ENCODE assay signal across 24 mouse cellular contexts in the genomic region with DNA sequence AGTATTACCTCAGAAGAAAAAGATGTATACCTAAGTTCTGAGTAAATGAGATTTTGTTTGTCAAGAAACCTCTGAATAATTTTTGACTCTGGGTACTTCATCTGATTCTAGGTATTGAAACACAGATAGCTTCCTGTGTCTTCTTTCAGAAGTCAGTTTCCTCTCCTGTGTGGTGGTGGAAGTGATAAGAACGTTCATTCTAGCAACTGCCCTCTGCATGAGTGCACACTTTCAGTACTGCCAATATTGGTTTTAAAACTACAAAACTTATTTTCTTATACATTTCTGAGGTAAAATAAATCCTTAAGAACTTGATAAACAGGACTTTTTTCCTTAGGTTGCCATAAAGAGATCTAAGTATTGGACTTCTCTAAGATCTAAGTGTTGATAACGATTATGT.
A peak's percentile ranks its signal among the peaks of the same experiment; 100 is the strongest.
DNase-seq lines count a peak whose midpoint lies in the region; ATAC-seq and TF ChIP-seq lines count a peak whose summit lies in the region.
"Had no signal": no experiment of that assay in that cellular context is flagged by ENCODE, and none has a peak within 500 bp of the region (broad histone marks: within the 10 kb centered on the region; RNA-seq: fewer than 3 reads in every experiment).

No protein-coding gene starts in this region.

- no peak for TF ChIP-seq EP300 in liver, postnatal 0 days (IDR thresholded peaks at IDR 0.05; ENCODE audit: low read depth)
- peak; percentile 14; the same call in 1 of the 2 replicates for TF ChIP-seq EP300 in liver, embryonic 14.5 days (IDR thresholded peaks at IDR 0.05; ENCODE audit: low read depth)

- H3K27ac ChIP-seq in liver, embryonic 11.5 days (ENCODE audit: low read depth, low read length) = no peak overlapping the region
- H3K27ac ChIP-seq in liver, postnatal 0 days (ENCODE audit: low read depth) = no peak overlapping the region
- H3K27ac ChIP-seq in liver, embryonic 14.5 days = no peak overlapping the region
- H3K27ac ChIP-seq: hindbrain, embryonic 12.5 days; layer of hippocampus, adult 2 months; limb, embryonic 12.5 days; liver, embryonic 15.5 days; midbrain, embryonic 15.5 days; neural tube, embryonic 13.5 days had no signal

- no peaks in the 10 kb centered on the region for H3K36me3 ChIP-seq in liver, embryonic 11.5 days (ENCODE audit: control insufficient read depth, insufficient read depth, low read length)
- H3K36me3 ChIP-seq in liver, postnatal 0 days (replicated peaks; ENCODE audit: insufficient read depth, low read length) = no peaks in the 10 kb centered on the region
- no peaks in the 10 kb centered on the region for H3K36me3 ChIP-seq in liver, embryonic 14.5 days (replicated peaks; ENCODE audit: control insufficient read depth, insufficient read depth, low read depth)
- H3K36me3 ChIP-seq in splenic B cell, adult 2 months (ENCODE audit: control insufficient read depth, insufficient read depth, low read length, poor library complexity, severe bottlenecking) = no peaks in the 10 kb centered on the region
- H3K36me3 ChIP-seq: hindbrain, embryonic 12.5 days; limb, embryonic 12.5 days; liver, embryonic 15.5 days; midbrain, embryonic 15.5 days; neural tube, embryonic 13.5 days had no signal

- DNase-seq in liver, embryonic 11.5 days (ENCODE audit: low spot score) = no peak
- no peak for DNase-seq in liver, postnatal 0 days
- peak; percentile 42 for DNase-seq in MEL-GATA-1-ER (ENCODE audit: extremely low read depth, low read depth)
- no peak for DNase-seq in liver, embryonic 14.5 days (ENCODE audit: low read depth in 3 of 3, low spot score in 3 of 3)
- peak; percentile 25 for DNase-seq in splenic B cell, adult 2 months (ENCODE audit: low read depth, low spot score)
- no peak for DNase-seq in kidney, adult 11 months
- no peak for DNase-seq in lung, adult 18-20 months
- DNase-seq: cerebellum, adult 11-12 months; cerebellum, postnatal 10 days; kidney, adult 8-10 months; kidney, postnatal 14 days; layer of hippocampus, postnatal 36 days; right cerebral cortex, adult 18-20 months; right cerebral cortex, postnatal 4 days; thymus, adult 18-20 months had no signal

- H3K4me3 ChIP-seq in liver, embryonic 11.5 days (ENCODE audit: low read depth, low read length) = no peak overlapping the region
- no peak overlapping the region for H3K4me3 ChIP-seq in liver, postnatal 0 days (ENCODE audit: low read depth, low read length)
- no peak overlapping the region for H3K4me3 ChIP-seq in liver, embryonic 14.5 days (ENCODE audit: insufficient read depth in 1 of 2, low read depth in 2 of 2, low read length in 2 of 2)
- H3K4me3 ChIP-seq: hindbrain, embryonic 12.5 days; layer of hippocampus, adult 2 months; limb, embryonic 12.5 days; liver, embryonic 15.5 days; midbrain, embryonic 15.5 days; neural tube, embryonic 13.5 days had no signal

- no peak for TF ChIP-seq CTCF in liver, postnatal 0 days (IDR thresholded peaks at IDR 0.05; ENCODE audit: low read depth)
- no peak for TF ChIP-seq CTCF in liver, embryonic 14.5 days (IDR thresholded peaks at IDR 0.05; ENCODE audit: low read depth)

- H3K9ac ChIP-seq in liver, embryonic 11.5 days (ENCODE audit: low read depth, low read length) = no peak overlapping the region
- H3K9ac ChIP-seq in liver, postnatal 0 days (replicated peaks) = no peak overlapping the region
- H3K9ac ChIP-seq in liver, embryonic 14.5 days (replicated peaks) = no peak overlapping the region
- H3K9ac ChIP-seq: hindbrain, embryonic 12.5 days; limb, embryonic 12.5 days; liver, embryonic 15.5 days; midbrain, embryonic 15.5 days; neural tube, embryonic 13.5 days had no signal

- no peaks in the 10 kb centered on the region for H3K4me1 ChIP-seq in liver, embryonic 11.5 days (replicated peaks; ENCODE audit: control insufficient read depth, insufficient read depth, low read length)
- 0 out of 2 replicates have a peak, but pooled peaks cover 3% of the 10 kb centered on the region for H3K4me1 ChIP-seq in liver, postnatal 0 days (ENCODE audit: insufficient read depth)
- H3K4me1 ChIP-seq in liver, embryonic 14.5 days (replicated peaks; ENCODE audit: control insufficient read depth in 2 of 2, insufficient read depth in 2 of 2, low read length in 1 of 2) = peaks cover 0 to 5% of the 10 kb centered on the region in 2 experiments; a peak in 2 of 4 replicates
- H3K4me1 ChIP-seq: hindbrain, embryonic 12.5 days; limb, embryonic 12.5 days; liver, embryonic 15.5 days; midbrain, embryonic 15.5 days; neural tube, embryonic 13.5 days had no signal

- 52% methylated on average over 2 of the region's 2 CpGs for WGBS in liver, embryonic 11.5 days
- 44% methylated on average over 2 of the region's 2 CpGs for whole genome bisulfite sequencing in liver, postnatal 0 days (ENCODE audit: insufficient replicate concordance)
- 24% methylated on average over 2 of the region's 2 CpGs for WGBS in liver, embryonic 14.5 days (ENCODE audit: insufficient replicate concordance)

- no peaks in the 10 kb centered on the region for H3K9me3 ChIP-seq in liver, embryonic 11.5 days (ENCODE audit: control insufficient read depth, low read length)
- H3K9me3 ChIP-seq in liver, postnatal 0 days (ENCODE audit: low read length) = no peaks in the 10 kb centered on the region
- H3K9me3 ChIP-seq in liver, embryonic 14.5 days (ENCODE audit: control insufficient read depth, low read length) = no peaks in the 10 kb centered on the region
- H3K9me3 ChIP-seq: hindbrain, embryonic 12.5 days; limb, embryonic 12.5 days; liver, embryonic 15.5 days; midbrain, embryonic 15.5 days; neural tube, embryonic 13.5 days had no signal

- H3K27me3 ChIP-seq in liver, embryonic 11.5 days (replicated peaks; ENCODE audit: control insufficient read depth, insufficient read depth, low read length) = no peaks in the 10 kb centered on the region
- H3K27me3 ChIP-seq in liver, postnatal 0 days (ENCODE audit: insufficient read depth, low read length) = no peaks in the 10 kb centered on the region
- no peaks in the 10 kb centered on the region for H3K27me3 ChIP-seq in liver, embryonic 14.5 days (ENCODE audit: control insufficient read depth, insufficient read depth, low read length)
- H3K27me3 ChIP-seq in splenic B cell, adult 2 months (ENCODE audit: control insufficient read depth, insufficient read depth, low read length, poor library complexity, severe bottlenecking) = no peaks in the 10 kb centered on the region
- H3K27me3 ChIP-seq: CH12.LX; hindbrain, embryonic 12.5 days; limb, embryonic 12.5 days; liver, embryonic 15.5 days; midbrain, embryonic 15.5 days; neural tube, embryonic 13.5 days had no signal

- H3K4me2 ChIP-seq in liver, embryonic 11.5 days = no peak overlapping the region
- no peak overlapping the region for H3K4me2 ChIP-seq in liver, postnatal 0 days (ENCODE audit: low read depth, low read length)
- no peak overlapping the region for H3K4me2 ChIP-seq in liver, embryonic 14.5 days (ENCODE audit: low read depth)
- H3K4me2 ChIP-seq: hindbrain, embryonic 12.5 days; limb, embryonic 12.5 days; liver, embryonic 15.5 days; midbrain, embryonic 15.5 days; neural tube, embryonic 13.5 days had no signal

- peak; percentile 68; the same call in 1 of the 2 replicates for ATAC-seq in liver, embryonic 11.5 days (replicated peaks; ENCODE audit: low FRiP score)
- no peak for ATAC-seq in liver, postnatal 0 days
- no peak for ATAC-seq in liver, embryonic 14.5 days (ENCODE audit: insufficient read depth)
- ATAC-seq in erythroblast, adult 5-6 weeks (replicated peaks; ENCODE audit: low FRiP score, poor library complexity, severe bottlenecking) = no peak
- ATAC-seq: lung, postnatal 0 days; midbrain, embryonic 15.5 days had no signal

Comparison
In these comparisons a context has a peak if more than half of its experiments do, and no peak if none do; other contexts are left out.
1. DNase-seq: peak in MEL-GATA-1-ER (single experiment) and splenic B cell, adult 2 months (single experiment); none in liver, embryonic 11.5 days (single experiment), liver, postnatal 0 days (single experiment), liver, embryonic 14.5 days (0 of 3), kidney, adult 11 months (single experiment) and lung, adult 18-20 months (0 of 2).